Mouse (Mus musculus): ENCODE results near the gene Sec14l4.

DNA sequence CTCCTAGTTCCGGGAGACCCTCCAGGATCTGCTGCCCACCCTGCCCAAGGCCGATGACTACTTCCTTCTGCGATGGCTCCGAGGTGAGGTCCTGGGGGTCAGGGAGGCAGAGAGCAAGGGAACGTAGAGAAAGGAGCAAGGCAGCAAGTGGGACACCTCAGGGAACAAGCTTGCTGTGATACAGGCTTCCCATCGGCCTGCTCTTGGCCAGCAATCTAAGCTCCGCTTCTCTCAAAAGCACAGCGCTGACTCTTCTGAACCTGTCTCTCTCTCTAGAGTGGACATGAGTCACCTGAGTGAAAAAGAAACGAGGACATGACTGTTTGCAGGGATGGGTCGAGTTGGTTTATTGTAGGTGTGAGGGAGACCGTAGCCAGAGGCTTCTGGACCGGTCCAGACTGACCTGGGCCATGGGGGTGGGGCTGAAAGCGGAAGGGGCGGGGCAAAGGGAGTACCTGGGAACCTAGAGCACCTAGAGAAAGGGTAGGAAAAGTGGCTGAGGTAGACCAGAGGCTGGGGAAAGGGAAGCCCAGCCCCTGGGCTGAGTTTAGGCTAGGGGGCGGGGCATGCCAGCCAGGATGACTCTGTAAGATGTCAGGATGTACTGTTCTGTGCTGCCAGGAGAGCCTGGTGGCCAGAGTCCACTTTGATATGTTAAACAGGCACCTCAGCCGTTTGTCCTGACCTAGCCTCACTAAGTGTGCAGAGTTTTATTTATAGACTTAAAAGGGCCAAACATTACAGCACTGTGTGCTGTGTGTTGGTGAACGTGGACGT is 4.0 kb downstream of the Sec14l4 start:
- TF ChIP-seq FLI1 (IDR thresholded peaks at IDR 0.05; ENCODE audit: low read length) (no peak), GATA1 (IDR thresholded peaks at IDR 0.05; ENCODE audit: borderline replicate concordance, low read length) (no peak)
